Mouse (Mus musculus) myocyte (in vitro differentiated cells): ENCODE measurements at regions not wholly inside any gene's neighbourhood (a gene's known extent, or its start where the extent isn't known, plus 50 kb on each side); places are given as distances from the start of the nearest gene placed in this dataset.

Source experiments
- CEBPB ChIP-seq: IDR thresholded peaks from 2 replicates; pipeline ENCODE4 v1.6.1; 2011; ENCODE audit warnings: mild to moderate bottlenecking, moderate library complexity; ENCODE audit not compliant: poor library complexity, insufficient read depth, severe bottlenecking
- E2F4 ChIP-seq: IDR thresholded peaks from one replicate; pipeline ENCODE4 v1.6.1; 2011; ENCODE audit warnings: mild to moderate bottlenecking, control low read depth, moderate library complexity; ENCODE audit not compliant: insufficient read depth
- MAX ChIP-seq: IDR thresholded peaks from one replicate; pipeline ENCODE4 v1.6.1; 2011; ENCODE audit warnings: low read depth, mild to moderate bottlenecking, control low read depth
- MYOD1 ChIP-seq, 3 experiments: IDR thresholded peaks; one replicate each; pipeline ENCODE4 v1.6.1; 2011; ENCODE audit warnings: control low read depth in 2 of 3, low read depth in 2 of 3, mild to moderate bottlenecking in 2 of 3, moderate library complexity in 1 of 3; ENCODE audit not compliant: insufficient read length in 2 of 3, control insufficient read depth in 1 of 3
- MYOG ChIP-seq, 3 experiments: IDR thresholded peaks; one replicate each; pipeline ENCODE4 v1.6.1; 2011; ENCODE audit warnings: control low read depth in 2 of 3, low read depth in 2 of 3, mild to moderate bottlenecking in 2 of 3; ENCODE audit not compliant: insufficient read length in 2 of 3, control insufficient read depth in 1 of 3, insufficient read depth in 1 of 3
- POLR2A ChIP-seq: IDR thresholded peaks from one replicate; pipeline ENCODE4 v1.6.1; 2011; ENCODE audit warnings: low read depth, mild to moderate bottlenecking, control low read depth, moderate library complexity; ENCODE audit not compliant: insufficient read length
- POLR2AphosphoS2 ChIP-seq: IDR thresholded peaks from one replicate; pipeline ENCODE4 v1.6.1; 2011; ENCODE audit warnings: low read depth, control low read depth; ENCODE audit not compliant: insufficient read length
- REST ChIP-seq: IDR thresholded peaks from one replicate; pipeline ENCODE4 v1.6.1; 2011; ENCODE audit warnings: mild to moderate bottlenecking, control low read depth, moderate library complexity; ENCODE audit not compliant: insufficient read depth, insufficient read length
- SRF ChIP-seq: IDR thresholded peaks from one replicate; pipeline ENCODE4 v1.6.1; 2011; ENCODE audit warnings: low read depth; ENCODE audit not compliant: control insufficient read depth, insufficient read length
- TCF12 ChIP-seq: IDR thresholded peaks from one replicate; pipeline ENCODE4 v1.6.1; 2011; ENCODE audit warnings: mild to moderate bottlenecking, control low read depth; ENCODE audit not compliant: poor library complexity, insufficient read depth, severe bottlenecking
- TCF3 ChIP-seq: IDR thresholded peaks from one replicate; pipeline ENCODE4 v1.6.1; 2011; ENCODE audit warnings: low read depth, control low read depth; ENCODE audit not compliant: insufficient read length
- USF1 ChIP-seq: IDR thresholded peaks from one replicate; pipeline ENCODE4 v1.6.1; 2011; ENCODE audit warnings: low read depth, mild to moderate bottlenecking, control low read depth, moderate library complexity

DNA sequence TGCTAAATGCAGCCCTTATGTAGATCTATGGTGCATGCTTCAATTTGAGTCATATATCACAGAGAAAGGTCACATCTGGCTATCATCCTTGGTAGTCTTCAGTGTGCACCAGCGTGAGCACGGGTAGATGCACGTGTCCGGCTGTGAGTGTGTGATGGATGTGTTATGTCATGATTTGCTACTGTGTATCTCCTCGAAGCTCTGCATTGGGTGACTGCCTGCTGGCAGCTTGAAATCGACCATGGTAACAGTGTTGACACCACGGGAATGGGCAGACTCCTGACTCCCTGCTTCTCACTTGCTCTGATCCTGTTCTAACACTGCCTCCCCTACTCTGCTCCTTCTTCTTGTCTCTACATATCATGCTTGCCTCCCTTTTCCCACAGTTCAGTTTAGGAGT, 204.9 kb upstream of the Mocs1 start:
- TF ChIP-seq TCF12 (no peak), POLR2AphosphoS2 (no peak), POLR2A (no peak), CEBPB (no peak), TCF3 (no peak), USF1 (no peak), REST (no peak), MYOG (IDR thresholded peaks at IDR 0.05; ENCODE audit: control insufficient read depth in 1 of 3, insufficient read depth in 1 of 3, insufficient read length in 2 of 3, low read depth in 2 of 3) (no peak), MAX (no peak), E2F4 (no peak), MYOD1 (IDR thresholded peaks at IDR 0.05; ENCODE audit: control insufficient read depth in 1 of 3, insufficient read length in 2 of 3, low read depth in 2 of 3) (no peak), SRF (no peak)
